Mouse (Mus musculus): ENCODE data around the gene Tbc1d5.

- TF ChIP-seq CTCF (IDR thresholded peaks at IDR 0.05; ENCODE audit: control insufficient read depth, insufficient read depth, insufficient read length) (no peak), CEBPB (IDR thresholded peaks at IDR 0.05; ENCODE audit: low read depth) (no peak), MYOG (IDR thresholded peaks at IDR 0.05; ENCODE audit: control insufficient read depth, extremely low read depth, insufficient read length) (no peak), MAX (IDR thresholded peaks at IDR 0.05) (no peak), USF1 (IDR thresholded peaks at IDR 0.05; ENCODE audit: low read depth) (no peak), MYOD1 (IDR thresholded peaks at IDR 0.05; ENCODE audit: control insufficient read depth, insufficient read length, low read depth) (no peak), FOSL1 (IDR thresholded peaks at IDR 0.05; ENCODE audit: insufficient read depth, low read length, poor library complexity, severe bottlenecking) (no peak)
These were observed 373.5 kb downstream of the Tbc1d5 start for GRCm38 (mm10) chr17:50805631-50806030.
